Mouse (Mus musculus): ENCODE measurements around the gene Dnah8. TPM values are rescaled to one million over a fixed set of nuclear protein-coding genes. Genes with fewer than 3 reads are reported as not detected.
A peak's percentile ranks its signal among the peaks of the same experiment; 100 is the strongest.

Dnah8 gene
- total RNA-seq, 2 experiments from 2014 or later = 3.0 to 3.8 TPM

DNA sequence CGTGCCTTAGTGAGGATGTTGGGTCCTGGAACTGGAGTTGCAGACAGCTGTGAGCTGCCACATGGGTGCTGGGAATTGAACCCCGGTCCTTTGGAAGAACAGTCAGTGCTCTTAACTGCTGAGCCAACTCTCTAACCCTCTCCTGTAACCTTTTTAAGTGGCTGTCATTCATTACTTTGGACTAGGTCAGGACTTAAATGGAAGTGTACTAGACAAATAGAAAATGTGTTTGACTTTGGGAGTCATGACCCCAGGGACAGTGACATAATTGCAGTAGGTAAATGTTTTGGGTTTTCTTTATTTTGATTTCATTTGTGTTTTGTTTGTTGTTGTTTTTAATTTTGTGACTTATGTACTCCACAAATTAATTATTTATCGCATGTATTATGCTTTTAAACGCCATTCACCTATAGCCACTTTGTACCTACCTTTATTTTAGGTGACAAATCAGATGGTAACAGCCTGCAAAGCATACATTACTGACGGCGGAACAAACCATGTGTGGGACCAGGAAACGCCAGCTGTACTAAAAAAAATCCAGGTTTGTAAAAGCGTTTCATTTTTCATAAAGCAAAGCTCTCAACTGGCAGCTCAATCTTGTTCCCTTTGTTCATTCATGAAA lies 33.5 kb downstream of the Dnah8 start:
- intact Hi-C loops (cut with DNase I) = no loop called here
- no peak for DNase-seq

DNA sequence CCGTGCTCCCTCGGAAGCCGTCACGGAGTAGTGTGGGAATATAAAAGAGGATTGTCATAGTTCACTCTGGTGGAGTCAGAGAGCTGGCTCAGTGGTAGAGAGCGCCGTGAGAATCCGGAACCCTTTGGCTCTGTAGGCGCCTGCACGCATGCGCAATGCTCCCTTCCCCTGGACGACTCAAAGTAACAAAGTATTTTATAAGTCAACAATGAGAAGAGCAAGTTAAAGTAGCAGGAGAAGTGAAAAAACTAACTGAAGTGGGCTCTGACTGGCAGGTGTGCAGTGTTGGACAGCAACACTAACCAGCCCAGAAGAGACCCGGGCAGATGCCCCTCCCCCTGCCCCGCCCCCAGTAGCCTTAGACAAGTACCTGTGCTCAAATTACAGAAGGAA lies 34.0 kb downstream of the Dnah8 start:
- peak; percentile 69 to 72 for DNase-seq
- intact Hi-C loops (cut with DNase I) = no loop called here

DNA sequence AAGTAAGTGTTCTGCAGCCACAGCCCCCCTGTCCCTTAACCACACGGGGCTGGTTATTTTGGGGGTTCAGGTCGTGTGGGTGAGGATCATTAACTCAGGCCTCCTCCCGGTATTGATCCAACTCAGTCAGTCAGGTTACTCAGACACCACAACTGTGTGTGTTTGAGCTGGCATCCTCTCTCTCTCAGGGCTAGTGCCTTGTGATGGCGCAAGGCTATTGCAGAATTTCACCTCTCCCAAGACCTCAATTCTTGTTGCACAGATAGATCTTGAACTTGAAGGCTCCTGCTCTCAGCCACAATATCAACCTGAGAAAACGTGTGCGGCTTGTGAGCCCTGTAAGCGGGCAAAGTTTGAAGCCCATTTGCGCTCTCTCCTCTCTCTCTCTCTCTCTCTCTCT lies 38.0 kb downstream of the Dnah8 start:
- intact Hi-C loops (cut with DNase I) = no loop called here
- DNase-seq = no peak

DNA sequence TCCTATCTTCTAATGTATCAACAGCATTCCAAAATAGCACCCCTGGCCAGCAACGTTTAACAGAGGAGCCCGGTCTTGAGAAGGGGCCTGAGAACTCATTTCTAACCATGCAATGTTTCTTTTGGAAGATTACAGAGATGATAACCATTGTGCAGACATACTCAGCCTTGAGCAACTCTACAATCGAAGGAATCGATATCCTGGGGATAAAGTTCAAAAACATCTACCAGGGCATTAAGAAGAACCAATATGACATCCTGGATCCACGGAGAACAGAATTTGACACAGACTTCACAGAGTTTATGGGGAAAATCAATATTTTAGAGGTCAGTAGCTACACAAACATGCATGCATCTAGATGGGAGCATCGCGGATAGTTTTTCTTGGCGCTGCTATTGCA lies 39.0 kb downstream of the Dnah8 start:
- DNase-seq = no peak
- intact Hi-C loops (cut with DNase I) = no loop called here

DNA sequence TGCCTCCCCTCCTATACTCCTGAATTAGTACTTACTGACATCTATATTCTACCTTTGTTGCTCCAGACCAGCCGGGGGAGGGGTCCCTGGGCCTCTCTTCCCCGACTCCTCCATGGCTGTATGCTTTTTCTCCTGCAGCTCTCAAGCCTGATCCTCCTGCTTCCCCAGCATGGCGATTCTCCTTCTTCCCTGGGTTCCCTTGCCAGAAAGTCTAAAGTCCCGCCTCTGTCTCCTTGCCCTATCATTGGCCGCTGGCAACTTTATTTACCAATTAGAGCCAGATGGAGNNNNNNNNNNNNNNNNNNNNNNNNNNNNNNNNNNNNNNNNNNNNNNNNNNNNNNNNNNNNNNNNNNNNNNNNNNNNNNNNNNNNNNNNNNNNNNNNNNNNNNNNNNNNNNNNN lies 40.7 kb downstream of the Dnah8 start:
- intact Hi-C loops (cut with DNase I) = no loop called here
- no peak for DNase-seq

DNA sequence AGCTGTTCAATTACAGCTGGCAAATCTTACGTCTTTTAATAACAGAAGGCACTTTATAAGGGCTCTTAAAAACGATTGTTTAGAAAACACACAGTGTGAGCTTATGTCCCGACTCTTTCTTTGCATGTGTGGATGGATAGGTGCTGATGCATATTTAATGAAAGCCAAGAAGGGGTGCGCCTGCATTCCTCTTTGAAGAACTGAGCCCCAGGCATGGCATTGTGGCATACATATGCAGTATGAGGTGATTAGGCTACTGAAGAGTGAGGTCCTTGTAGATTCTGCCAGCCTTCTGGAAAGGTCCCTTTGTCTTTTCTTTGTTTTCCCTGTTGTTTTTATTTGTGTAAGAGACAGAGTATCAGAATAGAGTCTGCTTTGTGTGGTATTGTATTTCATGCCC lies 48.4 kb downstream of the Dnah8 start:
- no peak for DNase-seq
- intact Hi-C loops (cut with DNase I) = no loop called here

DNA sequence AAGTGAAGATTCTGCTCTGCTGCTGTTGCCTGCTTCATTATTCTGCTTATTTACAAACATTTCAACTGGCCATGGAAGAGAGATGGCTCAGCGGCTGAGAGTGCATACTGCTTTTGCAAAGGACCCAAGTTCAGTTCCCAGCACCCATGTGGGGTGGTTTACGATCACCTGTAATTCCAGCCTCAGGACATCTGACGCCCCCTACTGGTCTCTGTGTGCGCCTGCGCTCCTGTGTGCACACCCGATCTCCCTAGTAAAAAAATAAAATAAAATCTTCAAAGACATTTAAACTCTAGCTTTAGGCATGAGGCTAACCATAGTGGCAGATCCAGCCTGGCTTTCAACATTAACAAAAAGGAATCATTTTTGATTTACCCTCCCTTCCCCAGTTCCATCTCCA lies 48.9 kb downstream of the Dnah8 start:
- no peak for DNase-seq
- intact Hi-C loops (cut with DNase I) = no loop called here

DNA sequence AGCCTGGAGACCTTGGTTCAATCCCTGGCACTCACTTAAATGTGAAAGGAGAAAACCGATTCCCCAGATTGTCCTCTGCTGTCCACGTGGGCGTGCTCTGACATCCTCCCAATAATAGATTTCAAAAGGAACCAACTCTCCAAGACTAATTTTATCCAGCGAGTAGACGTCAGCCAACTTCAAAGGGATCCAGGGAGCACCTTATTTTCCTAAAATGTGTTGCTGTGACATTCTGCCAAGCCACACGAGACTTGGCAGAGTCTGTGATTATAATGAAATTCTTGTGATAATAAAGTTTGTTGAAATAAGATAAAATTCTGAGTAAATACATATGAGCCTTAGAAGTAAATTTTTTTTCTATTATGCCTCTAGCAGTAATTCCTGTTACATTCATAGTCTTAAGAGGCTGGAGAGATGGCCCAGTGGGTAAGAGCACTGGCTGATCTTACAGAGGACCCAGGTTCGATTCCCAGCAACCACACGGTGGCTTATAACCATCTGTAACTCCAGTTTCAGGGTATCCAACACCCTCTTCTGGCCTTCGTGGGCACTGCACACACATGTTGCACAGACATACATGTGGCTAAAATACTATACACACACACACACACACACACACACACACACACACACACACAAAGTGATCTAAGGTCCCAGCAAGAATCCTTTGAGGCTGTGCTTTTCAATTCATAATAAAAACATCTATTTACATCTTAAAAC lies 51.0 kb downstream of the Dnah8 start:
- intact Hi-C loops (cut with DNase I) = no loop called here

DNA sequence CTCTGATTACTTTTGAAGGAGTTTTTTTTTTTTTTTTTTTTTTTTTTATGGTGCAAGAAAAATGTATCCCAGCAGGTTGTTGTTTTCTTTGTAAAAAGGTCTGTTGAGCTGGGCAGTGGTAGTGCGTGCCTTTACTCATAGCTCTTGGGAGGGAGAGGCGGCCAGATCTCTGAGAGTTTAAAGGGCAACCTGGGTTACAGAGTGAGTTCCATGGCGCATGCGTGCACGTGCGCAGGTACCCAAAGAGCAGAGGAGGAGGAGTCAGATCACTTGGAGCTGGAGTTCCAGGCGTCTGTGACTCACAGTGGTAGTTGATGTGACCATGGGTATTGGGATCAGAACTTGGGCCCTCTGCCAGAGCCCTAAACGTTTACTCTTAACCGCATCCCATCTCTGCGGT lies 54.4 kb downstream of the Dnah8 start:
- intact Hi-C loops (cut with DNase I) = no loop called here

More for the DNA sequence above, 51.0 kb downstream of the Dnah8 start:
- no peak for DNase-seq

DNA sequence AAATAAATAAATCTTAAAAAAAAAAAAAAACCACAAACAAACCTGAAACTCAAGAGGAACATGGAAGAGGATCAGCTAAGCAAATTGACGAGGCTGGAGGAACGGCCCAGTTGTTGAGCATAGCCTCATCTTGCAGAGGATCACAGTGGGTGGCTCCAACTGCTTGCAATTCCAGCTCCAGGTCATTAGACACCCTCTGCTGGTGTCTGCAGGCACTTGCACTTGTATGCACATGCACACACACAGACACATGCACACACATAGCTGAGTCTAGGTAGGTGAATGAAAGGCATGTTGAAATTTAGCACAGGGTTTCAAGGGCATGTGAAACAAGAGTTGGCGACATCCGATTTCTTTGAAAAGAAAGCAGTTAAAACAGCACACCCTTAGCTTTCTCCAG lies 55.5 kb downstream of the Dnah8 start:
- DNase-seq = no peak
- intact Hi-C loops (cut with DNase I) = no loop called here

More for the DNA sequence above, 54.4 kb downstream of the Dnah8 start:
- no peak for DNase-seq

DNA sequence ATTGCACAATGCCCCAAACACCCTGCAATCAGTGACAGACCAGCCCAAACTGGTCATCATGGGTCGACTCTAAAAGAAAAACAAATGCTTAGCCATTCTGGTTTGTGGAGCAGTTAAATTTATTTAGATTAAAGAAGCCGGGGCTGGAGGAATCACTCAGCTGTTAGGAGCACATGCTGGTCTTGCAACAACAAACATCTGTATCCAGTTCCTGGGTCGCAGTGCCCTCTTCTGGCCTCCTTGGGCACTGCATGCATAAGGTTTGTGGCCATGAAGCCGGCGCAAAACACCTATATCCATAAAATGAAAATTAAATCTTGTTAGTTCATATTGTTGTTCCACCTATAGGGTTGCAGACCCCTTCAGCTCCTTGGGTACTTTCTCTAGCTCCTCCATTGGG lies 57.5 kb downstream of the Dnah8 start:
- intact Hi-C loops (cut with DNase I) = no loop called here
- DNase-seq = peak; percentile 31 to 62

DNA sequence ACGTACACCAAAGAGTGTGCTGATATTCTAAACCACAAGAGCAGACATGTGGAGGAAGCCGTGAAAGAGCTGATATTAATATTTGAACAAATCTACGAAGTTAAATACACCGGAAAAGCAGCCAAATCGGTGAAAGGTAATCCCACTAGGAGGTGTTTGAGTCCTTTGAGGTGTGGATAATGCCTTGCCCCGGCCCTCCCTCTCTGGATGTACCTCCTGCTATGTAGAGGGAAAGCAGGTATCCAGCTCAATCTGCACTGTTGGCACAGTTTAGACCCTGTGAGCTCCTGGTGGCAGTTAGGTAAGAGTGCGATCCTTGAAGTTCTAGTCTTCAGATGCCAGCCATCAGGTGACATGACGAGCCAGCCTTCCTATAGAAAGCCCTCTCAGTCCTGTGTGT lies 66.0 kb downstream of the Dnah8 start:
- intact Hi-C loops (cut with DNase I) = no loop called here
- no peak for DNase-seq

DNA sequence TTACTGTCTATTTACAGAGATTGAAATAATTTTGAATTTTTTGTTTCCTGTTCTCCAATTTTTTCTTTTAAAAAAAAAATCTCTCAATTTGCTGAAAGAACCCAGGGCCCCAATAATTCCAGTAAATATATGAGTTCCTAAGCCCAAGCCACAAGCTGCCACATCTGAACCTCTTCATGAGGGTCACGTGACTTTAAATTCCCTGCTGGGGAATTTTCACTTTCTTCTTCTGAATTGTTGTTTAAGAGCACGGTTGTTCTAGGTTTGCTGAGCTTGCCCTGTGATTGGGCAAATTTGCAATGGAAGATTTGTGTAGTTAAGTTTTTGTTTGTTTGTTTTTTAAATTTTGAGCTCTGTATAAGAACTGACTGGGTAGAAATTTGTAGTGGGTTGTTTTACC lies 67.3 kb downstream of the Dnah8 start:
- DNase-seq = no peak
- intact Hi-C loops (cut with DNase I) = no loop called here

DNA sequence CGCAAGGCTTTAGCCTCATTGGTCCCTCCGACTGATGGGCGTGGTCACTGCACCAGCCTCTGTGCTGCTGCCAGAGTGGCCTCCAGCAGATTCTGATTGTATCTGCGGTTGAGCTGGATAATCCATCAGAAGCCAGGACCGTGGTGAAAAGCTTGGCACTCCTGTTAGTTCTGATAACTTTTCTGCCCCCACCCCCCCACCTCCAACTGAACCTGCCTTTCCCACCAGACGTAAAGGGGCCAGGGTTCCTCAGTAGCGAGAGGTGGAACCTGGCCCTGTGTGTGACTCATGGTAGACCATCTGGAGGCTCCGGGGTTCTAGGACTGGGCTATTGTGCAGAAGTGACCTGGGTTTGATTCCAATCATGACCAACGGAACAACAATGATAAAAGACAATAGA lies 70.1 kb downstream of the Dnah8 start:
- DNase-seq = no peak
- intact Hi-C loops (cut with DNase I) = no loop called here

DNA sequence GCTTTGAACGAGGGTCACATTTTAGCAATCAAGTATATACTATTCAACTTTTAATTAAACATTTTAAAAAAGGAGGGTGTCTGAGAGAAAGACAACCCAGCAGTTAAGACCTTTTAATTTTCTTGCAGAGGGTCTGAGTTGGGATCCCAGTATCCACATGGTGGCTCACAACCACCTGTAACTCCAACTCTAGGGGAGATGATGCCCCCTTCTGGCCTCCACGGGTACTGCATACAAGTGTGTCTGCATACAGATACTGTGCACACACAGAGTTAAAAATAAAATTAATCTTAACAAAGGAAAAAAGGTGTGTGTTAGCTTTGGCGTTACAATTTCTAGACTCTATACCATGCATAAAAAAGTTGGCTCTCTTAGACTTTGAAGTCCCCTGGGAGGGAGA lies 90.6 kb downstream of the Dnah8 start:
- intact Hi-C loops (cut with DNase I) = no loop called here
- no peak for DNase-seq

DNA sequence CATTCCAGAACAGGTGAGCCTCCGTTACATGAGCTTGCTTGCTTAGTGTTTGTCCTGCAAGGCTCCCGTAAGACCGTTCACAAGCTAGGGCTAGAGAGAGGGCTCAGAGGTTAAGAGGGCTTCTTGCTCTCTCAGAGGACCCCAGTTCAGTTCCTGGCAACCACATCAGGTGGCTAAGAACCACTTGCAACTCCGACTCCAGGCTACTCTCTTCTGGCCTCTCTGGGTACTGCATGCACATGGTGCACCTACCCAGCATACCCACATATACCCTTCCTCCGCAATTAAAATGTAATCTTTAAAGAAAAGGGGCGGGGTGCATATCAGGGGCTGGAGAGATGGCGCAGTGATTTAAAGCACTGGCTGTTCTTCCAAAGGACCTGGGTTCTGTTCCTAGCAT lies 94.0 kb downstream of the Dnah8 start:
- intact Hi-C loops (cut with DNase I) = no loop called here
- DNase-seq = no peak

DNA sequence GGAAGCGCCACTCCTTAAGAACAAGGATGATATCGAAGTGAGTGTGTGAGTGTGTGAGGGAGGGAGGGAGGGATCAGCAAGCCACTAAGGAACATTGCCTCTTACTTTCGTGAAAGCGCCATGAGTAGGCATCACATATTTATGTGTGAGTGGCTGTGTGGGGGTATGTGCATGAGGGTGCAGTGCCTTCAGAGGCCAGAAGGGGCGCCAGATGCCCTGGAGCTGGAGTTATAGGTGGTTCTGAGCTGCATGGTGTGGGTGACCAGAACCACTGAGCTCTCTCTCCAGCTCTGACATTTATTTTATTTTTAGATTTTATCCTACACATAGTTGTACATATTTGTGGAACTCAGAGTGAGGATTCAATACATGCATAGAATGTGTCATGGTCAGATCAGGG lies 94.9 kb downstream of the Dnah8 start:
- DNase-seq = no peak
- intact Hi-C loops (cut with DNase I) = no loop called here

DNA sequence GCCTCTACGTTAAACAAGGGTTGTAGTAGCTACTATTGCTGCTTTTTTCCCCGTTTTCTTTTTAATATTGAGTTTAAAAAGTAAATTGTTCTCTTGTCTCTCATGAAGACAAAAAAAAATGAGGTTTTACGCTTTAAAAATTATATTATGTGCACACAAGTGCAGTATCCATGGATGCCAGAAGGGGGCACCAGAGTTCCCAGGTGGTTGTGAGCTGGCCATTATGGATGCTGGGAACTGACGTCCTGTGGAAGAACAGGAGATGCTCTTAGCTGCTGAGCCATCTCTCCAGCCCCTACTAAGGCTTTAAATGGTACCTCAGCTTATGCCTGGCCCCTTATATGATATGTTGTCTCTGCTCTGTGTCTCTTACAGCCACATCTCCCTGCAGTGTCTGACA lies 103.6 kb downstream of the Dnah8 start:
- intact Hi-C loops (cut with DNase I) = no loop called here
- DNase-seq = no peak

DNA sequence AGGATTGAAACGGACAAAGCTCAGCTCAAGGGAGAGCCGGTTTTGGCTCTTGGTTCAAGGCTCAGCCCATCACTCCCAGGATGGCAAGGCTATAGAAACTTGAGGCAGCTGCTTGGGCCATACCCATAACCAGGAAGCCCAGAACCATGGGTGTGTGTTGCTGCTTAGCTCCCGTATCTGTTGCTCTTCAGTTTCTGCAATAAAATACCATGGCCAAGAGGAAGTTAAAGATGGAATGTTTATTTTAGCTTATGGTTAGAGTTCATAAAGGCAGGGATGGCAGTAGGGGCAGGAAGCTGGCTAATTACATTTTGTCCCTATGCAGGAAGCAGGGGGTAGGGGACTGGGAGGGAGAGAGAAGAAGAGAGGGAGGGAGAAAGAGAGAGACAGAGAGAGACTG lies 108.6 kb downstream of the Dnah8 start:
- intact Hi-C loops (cut with DNase I) = no loop called here
- no peak for DNase-seq

DNA sequence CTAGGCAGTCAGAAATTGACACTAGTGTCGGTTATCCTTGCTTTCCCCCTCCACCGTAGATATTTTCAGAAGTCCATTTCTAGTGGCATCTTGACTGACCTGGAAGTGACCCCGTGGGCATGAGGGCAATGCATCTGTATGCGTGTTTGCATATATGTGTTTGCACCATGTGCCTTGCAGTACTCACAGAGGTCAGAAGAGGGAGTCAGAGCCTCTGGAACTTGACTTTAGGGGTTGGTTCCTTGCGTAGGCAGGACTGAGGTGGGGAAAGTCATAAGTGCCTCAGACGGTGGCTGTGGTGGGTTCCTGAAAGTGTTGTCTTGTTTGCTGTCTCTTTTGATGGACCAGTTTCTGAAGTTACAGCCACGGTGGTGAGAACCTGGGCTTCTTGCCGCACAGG lies 110.6 kb downstream of the Dnah8 start:
- intact Hi-C loops (cut with DNase I) = no loop called here
- DNase-seq = no peak

DNA sequence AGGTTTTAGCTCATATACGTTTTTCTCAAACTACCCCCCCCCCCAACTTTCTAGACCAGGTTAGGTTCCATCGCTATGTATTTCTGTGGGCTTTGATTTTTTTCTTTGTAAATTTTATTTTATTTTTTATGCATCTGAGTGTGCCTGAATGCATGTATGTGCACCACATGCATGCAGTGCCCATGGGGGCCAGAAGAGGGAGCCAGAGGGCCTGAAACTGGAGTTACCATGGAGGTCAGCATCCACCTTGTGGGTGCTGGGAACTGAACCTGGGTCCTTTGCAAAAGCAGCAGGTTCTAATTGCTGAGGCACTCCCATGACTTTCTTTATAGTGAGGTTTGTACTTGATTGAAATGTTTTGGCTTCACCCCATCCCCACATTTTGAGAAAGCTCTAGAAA lies 111.3 kb downstream of the Dnah8 start:
- intact Hi-C loops (cut with DNase I) = no loop called here
- DNase-seq = no peak

DNA sequence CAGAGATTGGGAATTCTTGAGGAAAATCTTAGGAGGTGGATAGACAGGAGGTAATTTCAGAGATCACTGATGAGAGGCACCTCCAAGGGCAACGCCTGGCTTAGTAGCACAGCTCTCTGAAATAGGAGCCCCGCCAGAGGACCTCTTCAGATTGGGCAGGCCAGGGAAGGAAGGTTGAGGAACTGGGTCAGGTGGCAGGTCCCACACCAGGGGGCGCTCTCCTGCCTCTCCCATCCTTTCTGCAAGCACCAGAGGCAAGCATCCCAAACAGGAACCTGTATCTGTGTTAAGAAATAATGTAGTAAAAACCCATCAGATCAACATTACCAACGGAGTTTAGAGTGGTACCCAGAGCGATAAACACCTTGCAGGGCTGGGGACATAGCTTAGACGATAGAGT lies 113.6 kb downstream of the Dnah8 start:
- intact Hi-C loops (cut with DNase I) = no loop called here
- DNase-seq = peak; percentile 32 to 60

DNA sequence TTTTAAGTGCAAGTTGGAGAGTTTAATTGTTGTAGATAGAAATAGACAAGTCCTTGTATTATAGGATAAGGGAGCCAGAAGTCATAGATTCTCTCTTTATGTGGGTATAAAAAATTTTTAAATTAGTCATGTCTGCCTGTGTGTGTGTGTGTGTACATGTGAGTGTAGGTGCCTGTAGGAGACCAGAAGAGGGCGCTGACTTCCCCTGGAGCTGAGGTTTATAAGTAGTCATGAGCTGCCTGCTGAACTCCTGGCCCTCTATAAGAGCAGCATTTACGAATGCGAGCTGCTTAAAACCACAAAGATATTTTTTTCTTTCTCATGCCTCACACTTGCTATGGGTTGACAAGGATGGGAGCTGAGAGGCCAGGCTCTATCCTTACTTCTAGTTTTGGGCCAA lies 115.6 kb downstream of the Dnah8 start:
- DNase-seq = no peak
- intact Hi-C loops (cut with DNase I) = no loop called here

Data from heart, postnatal 10 days (tissue).